Mouse (Mus musculus): ENCODE results near the gene Cd207.

DNA sequence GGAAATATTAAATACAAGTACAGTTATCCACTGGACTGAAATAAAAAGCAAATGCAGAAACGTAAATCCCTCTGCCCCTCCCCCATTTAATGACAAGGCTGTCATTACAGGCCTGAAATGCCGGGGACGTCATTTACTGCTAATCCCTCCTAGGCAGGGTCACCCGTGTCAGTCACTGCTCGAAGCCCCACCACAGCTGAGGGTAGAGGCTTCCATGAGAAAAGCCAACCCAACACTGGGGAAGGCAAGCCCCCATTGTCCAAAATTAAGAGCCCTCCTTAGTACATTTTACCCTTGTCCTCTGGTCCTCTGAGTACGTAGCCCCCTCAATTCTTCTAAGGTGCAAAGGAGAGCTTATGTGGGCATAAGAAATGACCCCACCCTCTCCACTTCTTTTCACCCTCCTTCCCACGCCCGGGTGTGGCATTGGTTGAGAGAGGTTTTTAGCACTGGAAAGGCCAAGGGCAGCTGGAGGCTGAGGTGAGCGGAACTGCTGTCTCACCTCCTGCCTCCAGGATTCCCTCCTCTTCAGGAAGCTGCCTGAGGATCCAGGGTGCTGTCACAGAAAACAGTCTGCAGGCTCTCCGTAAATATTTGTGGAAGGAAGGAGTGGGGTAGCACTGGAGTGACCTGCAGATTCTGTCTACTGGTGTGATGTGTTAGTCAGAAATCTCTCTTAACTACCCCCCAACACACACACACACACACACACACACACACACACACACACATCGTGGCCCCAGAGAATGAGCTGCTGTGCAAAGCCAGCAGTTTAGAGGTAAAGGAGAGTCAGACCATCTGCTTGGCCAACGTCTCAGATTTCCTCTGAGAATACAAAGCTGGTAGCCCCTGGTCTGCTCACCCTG is 35.8 kb upstream of the Cd207 start:
- no peak for TF ChIP-seq CTCF (IDR thresholded peaks at IDR 0.05)
- no peak for TF ChIP-seq EP300 (IDR thresholded peaks at IDR 0.05; ENCODE audit: insufficient read depth, low read depth, low read length)

Measured in heart, adult 2 months (tissue).